Mouse (Mus musculus): ENCODE data around the gene Fosb. TPM values are rescaled to one million over a fixed set of nuclear protein-coding genes. Genes with fewer than 3 reads are reported as not detected.

Fosb gene
- polyA plus RNA-seq, 1 experiment from 2014 or later, result not detected

DNA sequence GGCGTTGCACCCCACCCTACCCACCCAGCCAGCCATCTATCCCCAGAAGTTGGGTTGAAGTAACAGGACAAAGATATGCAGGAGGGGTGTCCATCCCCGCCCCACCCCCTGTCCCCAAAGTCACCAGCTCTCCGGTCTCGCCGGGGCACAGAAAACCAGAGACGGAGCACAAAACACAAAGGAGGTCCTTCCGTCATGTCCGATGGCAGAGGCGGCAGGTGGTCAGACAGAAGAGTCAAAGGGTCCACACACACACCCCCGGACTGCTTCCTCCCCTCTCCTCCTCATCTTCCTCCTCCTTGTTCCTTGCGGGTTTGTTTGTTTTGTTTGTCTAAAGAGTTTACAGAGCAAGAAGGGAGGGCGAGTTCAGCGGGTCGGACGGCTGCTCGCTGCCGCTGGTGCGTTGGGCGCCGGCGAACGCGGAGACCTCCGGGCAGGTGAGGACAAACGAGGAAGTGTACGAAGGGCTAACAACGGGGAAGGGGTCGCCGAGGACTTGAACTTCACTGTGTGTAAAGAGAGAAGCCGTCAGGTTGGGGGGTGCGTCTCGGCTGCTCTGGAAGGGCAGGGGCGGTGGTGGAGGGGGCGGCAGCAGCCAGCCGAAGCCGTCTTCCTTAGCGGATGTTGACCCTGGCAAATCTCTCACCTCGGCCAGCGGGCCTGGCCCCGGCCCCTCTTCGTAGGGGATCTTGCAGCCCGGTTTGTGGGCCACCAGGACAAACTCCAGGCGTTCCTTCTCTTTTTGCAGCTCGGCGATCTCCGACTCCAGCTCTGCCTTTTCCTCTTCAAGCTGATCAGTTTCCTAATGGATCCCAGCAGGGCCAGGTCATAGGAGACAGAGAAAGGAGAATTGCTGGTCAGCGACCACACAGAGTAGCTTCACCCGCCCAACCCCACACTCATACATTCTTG is 5.1 kb downstream of the Fosb start:
- ATAC-seq (ENCODE audit: low read depth), result no peak
- Histone ChIP-seq H3K27me3 (ENCODE audit: control insufficient read depth, insufficient read depth, low read length) (peaks cover 35% of the 10 kb centered on the region), H3K9me3 (ENCODE audit: control insufficient read depth, low read length) (no peaks in the 10 kb centered on the region), H3K36me3 (ENCODE audit: control insufficient read depth, insufficient read depth, low read length) (no peaks in the 10 kb centered on the region), H3K4me3 (ENCODE audit: low read depth, low read length) (peak overlapping the region; percentile 17), H3K4me1 (ENCODE audit: control insufficient read depth, insufficient read depth, low read length) (peaks cover 20% of the 10 kb centered on the region), H3K4me2 (ENCODE audit: low read depth, low read length) (peak overlapping the region; percentile 38), H3K27ac (ENCODE audit: low read depth, low read length) (no peak overlapping the region), H3K9ac (replicated peaks; ENCODE audit: low read depth, low read length) (no peak overlapping the region)
- WGBS, result 2% methylated on average over 48 of the region's 48 CpGs

DNA sequence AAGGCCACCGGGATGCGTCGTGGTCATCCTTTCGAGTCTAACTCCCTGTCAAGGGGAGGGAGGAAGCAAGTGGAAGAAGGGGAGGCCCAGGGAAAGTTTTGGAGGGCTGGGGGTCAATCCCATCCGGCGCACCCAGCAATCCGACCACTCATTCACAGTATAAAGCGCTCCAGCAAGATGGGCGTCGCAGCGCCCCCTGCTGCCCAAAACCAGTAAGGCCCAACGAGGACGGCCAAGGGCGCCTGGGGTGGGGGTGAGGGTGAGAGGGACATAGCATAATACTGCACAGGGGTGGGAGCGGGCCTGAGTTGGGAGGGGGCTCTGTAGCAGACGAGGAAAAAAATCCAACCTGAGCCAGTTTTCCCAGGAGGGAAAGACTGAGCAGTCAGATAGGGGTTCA is 6.1 kb downstream of the Fosb start:
- peak overlapping the region; percentile 9; the same call in 1 of the 2 replicates for H3K4me2 ChIP-seq (ENCODE audit: low read depth, low read length)
- peaks cover 35% of the 10 kb centered on the region for H3K27me3 ChIP-seq (ENCODE audit: control insufficient read depth, insufficient read depth, low read length)
- H3K9ac ChIP-seq (replicated peaks; ENCODE audit: low read depth, low read length), result no peak overlapping the region
- no peak overlapping the region for H3K4me3 ChIP-seq (ENCODE audit: low read depth, low read length)
- H3K4me1 ChIP-seq (ENCODE audit: control insufficient read depth, insufficient read depth, low read length), result peaks cover 11% of the 10 kb centered on the region; the same call in 1 of the 2 replicates
- ATAC-seq (ENCODE audit: low read depth), result no peak
- H3K36me3 ChIP-seq (ENCODE audit: control insufficient read depth, insufficient read depth, low read length), result no peaks in the 10 kb centered on the region
- no peak overlapping the region for H3K27ac ChIP-seq (ENCODE audit: low read depth, low read length)
- under 1% methylated on average over 16 of the region's 16 CpGs for WGBS
- no peaks in the 10 kb centered on the region for H3K9me3 ChIP-seq (ENCODE audit: control insufficient read depth, low read length)

DNA sequence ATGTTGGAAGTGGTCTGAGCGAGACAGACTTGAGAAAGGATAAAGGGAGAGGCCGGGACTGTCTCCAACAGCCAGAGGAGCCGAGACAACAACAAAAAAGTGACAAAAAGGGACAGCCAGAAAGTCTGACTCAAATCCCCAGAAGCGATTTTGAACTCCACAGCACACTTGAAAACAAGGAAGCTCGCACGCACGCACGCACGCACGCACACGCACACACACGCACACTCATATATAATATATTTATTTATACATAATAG is 6.9 kb downstream of the Fosb start:
- 78% methylated on average over 12 of the region's 12 CpGs for WGBS

DNA sequence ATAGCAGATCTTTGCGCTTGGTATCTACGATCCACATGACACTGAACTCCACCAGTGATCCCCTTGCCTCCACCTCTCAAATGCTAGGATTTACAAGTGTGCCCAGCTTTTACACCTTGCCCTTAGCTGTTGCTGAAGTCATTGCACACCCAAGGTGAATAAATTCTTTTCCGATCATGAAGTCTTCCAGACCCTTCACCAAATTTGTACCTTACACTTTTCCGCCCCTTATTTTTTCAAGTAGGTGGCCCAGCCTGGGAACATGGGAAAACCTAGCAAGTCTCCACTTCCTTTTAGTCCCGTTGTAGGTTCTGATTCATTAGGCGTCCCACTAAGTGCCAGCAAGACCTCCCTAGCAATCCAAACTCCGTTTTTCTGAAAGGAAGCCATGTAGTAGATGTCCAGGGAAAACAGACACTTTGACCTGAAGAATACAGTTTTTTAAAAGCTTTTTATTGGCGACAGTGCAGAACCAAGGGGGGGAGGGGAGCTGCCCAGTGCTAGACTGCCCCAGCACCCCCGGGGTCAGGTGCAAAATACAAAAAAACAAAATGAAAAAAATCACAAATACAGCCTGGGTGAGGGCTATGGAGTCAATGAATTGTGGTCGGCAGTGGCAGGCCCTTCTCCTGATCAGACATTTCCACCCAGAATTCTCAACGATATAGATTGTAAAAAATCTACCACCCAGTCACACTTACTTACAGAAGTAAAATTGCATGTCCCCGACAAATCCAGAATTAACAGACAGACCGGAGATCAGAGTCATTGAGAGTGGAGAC is 7.4 kb downstream of the Fosb start:
- no peaks in the 10 kb centered on the region for H3K9me3 ChIP-seq (ENCODE audit: control insufficient read depth, low read length)
- WGBS, result 51% methylated on average over 13 of the region's 13 CpGs
- H3K36me3 ChIP-seq (ENCODE audit: control insufficient read depth, insufficient read depth, low read length), result no peaks in the 10 kb centered on the region
- H3K4me3 ChIP-seq (ENCODE audit: low read depth, low read length), result peak overlapping the region; percentile 37; the same call in 1 of the 2 replicates
- peaks cover 35% of the 10 kb centered on the region for H3K27me3 ChIP-seq (ENCODE audit: control insufficient read depth, insufficient read depth, low read length)
- no peak overlapping the region for H3K27ac ChIP-seq (ENCODE audit: low read depth, low read length)
- H3K4me1 ChIP-seq (ENCODE audit: control insufficient read depth, insufficient read depth, low read length), result 0 out of 2 replicates have a peak, but pooled peaks cover 6% of the 10 kb centered on the region
- H3K9ac ChIP-seq (replicated peaks; ENCODE audit: low read depth, low read length), result no peak overlapping the region
- no peak for ATAC-seq (ENCODE audit: low read depth)
- H3K4me2 ChIP-seq (ENCODE audit: low read depth, low read length), result peak overlapping the region; percentile 50; the same call in 1 of the 2 replicates

More for the DNA sequence above, 6.9 kb downstream of the Fosb start:
- Histone ChIP-seq H3K27me3 (ENCODE audit: control insufficient read depth, insufficient read depth, low read length) (peaks cover 35% of the 10 kb centered on the region), H3K9ac (replicated peaks; ENCODE audit: low read depth, low read length) (no peak overlapping the region), H3K9me3 (ENCODE audit: control insufficient read depth, low read length) (no peaks in the 10 kb centered on the region), H3K27ac (ENCODE audit: low read depth, low read length) (no peak overlapping the region), H3K4me3 (ENCODE audit: low read depth, low read length) (no peak overlapping the region), H3K4me2 (ENCODE audit: low read depth, low read length) (no peak overlapping the region), H3K4me1 (ENCODE audit: control insufficient read depth, insufficient read depth, low read length) (0 out of 2 replicates have a peak, but pooled peaks cover 10% of the 10 kb centered on the region), H3K36me3 (ENCODE audit: control insufficient read depth, insufficient read depth, low read length) (no peaks in the 10 kb centered on the region)
- no peak for ATAC-seq (ENCODE audit: low read depth)

DNA sequence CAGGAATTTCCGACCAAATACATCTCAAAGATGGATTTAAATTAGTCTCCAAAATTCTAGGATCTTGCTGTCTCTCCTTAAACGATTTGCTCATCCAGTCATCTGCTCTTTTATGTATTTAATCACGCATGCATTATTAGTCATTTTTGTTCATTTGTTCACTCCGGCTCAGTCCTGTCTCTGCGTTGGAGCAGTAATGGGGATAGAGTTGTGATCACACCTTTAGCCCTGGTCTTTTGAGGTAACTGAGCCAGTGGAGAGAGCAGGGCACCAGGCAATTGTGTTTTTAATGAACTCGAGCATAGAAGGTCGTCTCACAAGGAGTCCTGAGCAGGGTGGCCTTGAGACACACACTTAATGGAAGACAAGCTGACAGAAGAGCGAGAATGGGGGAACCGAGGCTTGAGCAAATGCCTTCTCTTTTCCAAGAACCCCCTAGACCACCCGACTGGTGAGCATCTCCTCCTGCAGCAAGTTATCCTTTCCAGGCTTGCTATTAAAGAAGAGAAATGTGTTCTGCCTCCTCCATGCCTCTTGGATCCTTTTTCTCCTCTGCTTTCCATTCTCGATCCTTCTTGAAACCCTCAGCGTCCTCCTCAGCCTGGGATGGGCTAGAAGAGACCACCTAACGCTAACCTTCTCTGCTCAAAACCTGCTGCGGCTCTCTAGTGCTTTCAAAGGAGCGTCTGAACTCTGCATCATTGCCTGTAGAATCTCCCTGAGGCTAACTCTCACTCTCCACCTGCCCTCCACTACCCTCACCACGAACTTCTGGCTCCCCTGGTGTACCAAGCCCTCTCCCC is 8.2 kb downstream of the Fosb start:
- WGBS, result 12% methylated on average over 16 of the region's 16 CpGs
- H3K9me3 ChIP-seq (ENCODE audit: control insufficient read depth, low read length), result no peaks in the 10 kb centered on the region
- peak overlapping the region; percentile 50 for H3K4me2 ChIP-seq (ENCODE audit: low read depth, low read length)
- H3K9ac ChIP-seq (replicated peaks; ENCODE audit: low read depth, low read length), result peak overlapping the region; percentile 17; the same call in 1 of the 2 replicates
- 0 out of 2 replicates have a peak, but pooled peaks cover 6% of the 10 kb centered on the region for H3K4me1 ChIP-seq (ENCODE audit: control insufficient read depth, insufficient read depth, low read length)
- peaks cover 31% of the 10 kb centered on the region for H3K27me3 ChIP-seq (ENCODE audit: control insufficient read depth, insufficient read depth, low read length)
- ATAC-seq (ENCODE audit: low read depth), result no peak
- H3K36me3 ChIP-seq (ENCODE audit: control insufficient read depth, insufficient read depth, low read length), result no peaks in the 10 kb centered on the region
- peak overlapping the region; percentile 37 for H3K4me3 ChIP-seq (ENCODE audit: low read depth, low read length)
- H3K27ac ChIP-seq (ENCODE audit: low read depth, low read length), result no peak overlapping the region

DNA sequence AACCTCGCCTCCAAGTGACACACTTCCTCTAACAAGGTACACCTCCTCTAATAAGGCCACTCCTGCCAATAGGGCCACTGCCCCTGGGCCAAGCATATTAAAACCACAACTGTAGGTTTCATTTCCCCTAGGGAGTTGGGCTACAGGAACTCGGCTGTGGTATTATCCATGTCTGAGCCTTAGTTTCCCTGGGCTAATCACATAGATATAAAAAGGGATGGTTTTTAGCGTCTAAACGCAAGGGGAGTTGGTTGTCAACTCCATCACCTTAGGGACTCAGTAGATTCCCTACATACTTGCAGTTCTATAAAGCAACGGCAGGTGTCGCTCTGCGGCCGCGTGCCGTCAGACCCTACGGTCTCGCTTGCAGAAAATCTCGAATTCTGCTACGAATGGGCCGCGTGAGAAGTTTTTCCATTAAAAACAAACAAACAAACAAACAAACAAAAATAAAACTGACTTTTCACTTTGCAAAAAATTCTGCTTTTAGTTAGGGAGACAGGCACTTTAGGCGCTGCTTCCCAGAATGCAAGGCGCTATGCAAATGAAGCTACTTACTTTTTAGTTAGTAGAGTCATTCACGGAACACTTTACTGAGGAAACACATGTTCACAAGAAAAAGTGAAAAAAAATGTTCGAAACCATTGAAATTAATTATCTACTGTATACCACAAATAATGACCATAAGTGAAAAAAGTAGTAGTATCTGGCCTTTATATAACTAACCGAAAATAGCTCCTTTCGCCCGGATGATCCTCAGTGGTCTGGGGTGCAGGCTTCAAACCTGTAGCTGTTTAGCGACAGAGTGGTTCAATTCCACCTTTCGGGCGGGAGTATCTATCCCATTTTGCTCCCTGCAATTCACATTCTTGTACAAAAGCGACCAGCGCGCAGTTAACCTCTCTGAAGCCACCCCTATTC is 9.1 kb downstream of the Fosb start:
- Histone ChIP-seq H3K36me3 (ENCODE audit: control insufficient read depth, insufficient read depth, low read length) (no peaks in the 10 kb centered on the region), H3K27ac (ENCODE audit: low read depth, low read length) (no peak overlapping the region), H3K9me3 (ENCODE audit: control insufficient read depth, low read length) (no peaks in the 10 kb centered on the region), H3K27me3 (ENCODE audit: control insufficient read depth, insufficient read depth, low read length) (peaks cover 22% of the 10 kb centered on the region), H3K4me3 (ENCODE audit: low read depth, low read length) (peak overlapping the region; percentile 37), H3K9ac (replicated peaks; ENCODE audit: low read depth, low read length) (peak overlapping the region; percentile 29; the same call in 1 of the 2 replicates), H3K4me1 (ENCODE audit: control insufficient read depth, insufficient read depth, low read length) (0 out of 2 replicates have a peak, but pooled peaks cover 6% of the 10 kb centered on the region), H3K4me2 (ENCODE audit: low read depth, low read length) (peak overlapping the region; percentile 50)
- under 1% methylated on average over 29 of the region's 29 CpGs for WGBS
- ATAC-seq (ENCODE audit: low read depth), result peak; percentile 87

DNA sequence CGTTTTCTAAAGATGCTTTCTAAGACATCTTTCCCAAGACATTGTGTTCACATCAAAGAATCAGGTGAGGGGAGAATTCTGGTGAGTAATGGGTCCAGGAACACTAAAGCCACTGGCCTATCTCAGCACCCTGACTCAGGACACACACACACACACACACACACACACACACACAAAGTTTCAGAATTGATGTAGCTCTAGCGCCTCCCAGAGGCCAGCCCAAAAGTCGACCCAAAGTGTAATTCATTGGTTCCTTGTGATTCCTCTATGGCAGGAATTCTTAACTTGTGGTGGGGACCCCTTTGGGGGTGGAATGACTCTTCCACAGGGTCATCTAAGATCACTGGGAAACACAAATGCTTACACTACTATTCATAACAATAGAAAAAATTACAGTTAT is 10.7 kb downstream of the Fosb start:
- Histone ChIP-seq H3K36me3 (ENCODE audit: control insufficient read depth, insufficient read depth, low read length) (no peaks in the 10 kb centered on the region), H3K4me3 (ENCODE audit: low read depth, low read length) (no peak overlapping the region), H3K27me3 (ENCODE audit: control insufficient read depth, insufficient read depth, low read length) (peaks cover 12% of the 10 kb centered on the region), H3K27ac (ENCODE audit: low read depth, low read length) (no peak overlapping the region), H3K9me3 (ENCODE audit: control insufficient read depth, low read length) (no peaks in the 10 kb centered on the region), H3K4me2 (ENCODE audit: low read depth, low read length) (no peak overlapping the region), H3K4me1 (ENCODE audit: control insufficient read depth, insufficient read depth, low read length) (0 out of 2 replicates have a peak, but pooled peaks cover 3% of the 10 kb centered on the region), H3K9ac (replicated peaks; ENCODE audit: low read depth, low read length) (no peak overlapping the region)
- no peak for ATAC-seq (ENCODE audit: low read depth)
- 19% methylated on average over 3 of the region's 3 CpGs for WGBS

DNA sequence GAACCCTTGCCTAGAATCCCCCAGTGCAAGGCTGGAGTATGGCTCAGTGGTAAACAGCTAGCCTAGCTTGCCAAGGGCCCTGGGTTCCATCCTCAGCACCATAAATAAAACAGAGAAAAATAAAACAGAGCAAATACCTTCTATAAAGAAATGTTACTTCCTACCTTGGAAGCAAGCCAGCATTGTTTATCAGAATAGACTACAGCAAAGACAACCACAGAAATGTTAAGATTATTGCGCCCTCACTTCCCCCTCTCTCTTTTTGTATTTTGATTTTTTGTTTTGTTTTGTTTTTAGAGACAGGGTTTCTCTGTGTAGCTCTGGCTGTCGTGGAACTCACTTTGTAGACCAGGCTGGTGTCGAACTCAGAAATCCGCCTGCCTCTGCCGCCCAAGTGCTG is 12.1 kb downstream of the Fosb start:
- Histone ChIP-seq H3K4me2 (ENCODE audit: low read depth, low read length) (no peak overlapping the region), H3K36me3 (ENCODE audit: control insufficient read depth, insufficient read depth, low read length) (0 out of 2 replicates have a peak, but pooled peaks cover 5% of the 10 kb centered on the region), H3K27me3 (ENCODE audit: control insufficient read depth, insufficient read depth, low read length) (peaks cover 3% of the 10 kb centered on the region; the same call in 1 of the 2 replicates), H3K4me1 (ENCODE audit: control insufficient read depth, insufficient read depth, low read length) (no peaks in the 10 kb centered on the region), H3K9me3 (ENCODE audit: control insufficient read depth, low read length) (no peaks in the 10 kb centered on the region), H3K9ac (replicated peaks; ENCODE audit: low read depth, low read length) (no peak overlapping the region), H3K4me3 (ENCODE audit: low read depth, low read length) (no peak overlapping the region), H3K27ac (ENCODE audit: low read depth, low read length) (no peak overlapping the region)
- no peak for ATAC-seq (ENCODE audit: low read depth)
- WGBS, result 90% methylated on average over 5 of the region's 5 CpGs
